Mouse (Mus musculus): ENCODE measurements around the gene Krt39. TPM values are rescaled to one million over a fixed set of nuclear protein-coding genes. Genes with fewer than 3 reads are reported as not detected.

Krt39 gene
- polyA plus RNA-seq, 1 experiment from 2014 or later, result not detected

GRCm38 (mm10) chr11:99466316-99466715 is 54.8 kb downstream of the Krt39 start:
- no peak overlapping the region for H3K9ac ChIP-seq (replicated peaks)
- WGBS, result 52% methylated on average over 7 of the region's 7 CpGs
- no peak for ATAC-seq
- H3K27me3 ChIP-seq, result peaks cover 6% of the 10 kb centered on the region; the same call in 1 of the 2 replicates
- H3K4me2 ChIP-seq (replicated peaks), result no peak overlapping the region
- H3K27ac ChIP-seq, result no peak overlapping the region
- no peaks in the 10 kb centered on the region for H3K9me3 ChIP-seq
- H3K4me3 ChIP-seq (replicated peaks), result no peak overlapping the region
- no peaks in the 10 kb centered on the region for H3K36me3 ChIP-seq
- H3K4me1 ChIP-seq (replicated peaks), result no peaks in the 10 kb centered on the region

GRCm38 (mm10) chr11:99464836-99465235 is 56.3 kb downstream of the Krt39 start:
- ATAC-seq, result no peak
- Histone ChIP-seq H3K4me2 (replicated peaks) (no peak overlapping the region), H3K27ac (no peak overlapping the region), H3K9ac (replicated peaks) (no peak overlapping the region), H3K36me3 (no peaks in the 10 kb centered on the region), H3K27me3 (peaks cover 6% of the 10 kb centered on the region; the same call in 1 of the 2 replicates), H3K4me3 (replicated peaks) (no peak overlapping the region), H3K4me1 (replicated peaks) (no peaks in the 10 kb centered on the region), H3K9me3 (no peaks in the 10 kb centered on the region)
- WGBS, result 8% methylated on average over 5 of the region's 5 CpGs

Other genes with a start within 250 kb of the Krt39 start
- not detected in 2 replicates for gene Krt24, start 236.1 kb downstream of the Krt39 start, polyA plus RNA-seq (2015; fragmentation: Nextera tagmentation; extraction: Ambion mirVana)
- gene Krt25, start 198.4 kb downstream of the Krt39 start, polyA plus RNA-seq (2015; fragmentation: Nextera tagmentation; extraction: Ambion mirVana), result 0.17 TPM in 1 of 2 replicates, not detected in the other
- 0.30 and 0.39 TPM in 2 replicates for gene Krt26, start 183.4 kb downstream of the Krt39 start, polyA plus RNA-seq (2015; fragmentation: Nextera tagmentation; extraction: Ambion mirVana)
- gene Krt27, start 170.2 kb downstream of the Krt39 start, polyA plus RNA-seq (2015; fragmentation: Nextera tagmentation; extraction: Ambion mirVana), result not detected in 2 replicates
- 0.15 and 0.22 TPM in 2 replicates for gene Krt28, start 146.4 kb downstream of the Krt39 start, polyA plus RNA-seq (2015; fragmentation: Nextera tagmentation; extraction: Ambion mirVana)
- gene Krt10, start 132.0 kb downstream of the Krt39 start, polyA plus RNA-seq (2015; fragmentation: Nextera tagmentation; extraction: Ambion mirVana), result 36.3 and 36.8 TPM in 2 replicates
- gene Krt12, start 99.1 kb downstream of the Krt39 start, polyA plus RNA-seq (2015; fragmentation: Nextera tagmentation; extraction: Ambion mirVana), result 0.13 TPM in 1 of 2 replicates, not detected in the other
- gene Krt20, start 83.2 kb downstream of the Krt39 start, polyA plus RNA-seq (2015; fragmentation: Nextera tagmentation; extraction: Ambion mirVana), result 0.10 TPM in 1 of 2 replicates, not detected in the other
- gene Krt23, start 28.2 kb downstream of the Krt39 start, polyA plus RNA-seq (2015; fragmentation: Nextera tagmentation; extraction: Ambion mirVana), result not detected in 2 replicates
- not detected in 2 replicates for gene Krt40, start 21.8 kb upstream of the Krt39 start, polyA plus RNA-seq (2015; fragmentation: Nextera tagmentation; extraction: Ambion mirVana)
- gene Krtap3-3, start 29.5 kb upstream of the Krt39 start, polyA plus RNA-seq (2015; fragmentation: Nextera tagmentation; extraction: Ambion mirVana), result not detected in 2 replicates
- gene Krtap3-2, start 35.5 kb upstream of the Krt39 start, polyA plus RNA-seq (2015; fragmentation: Nextera tagmentation; extraction: Ambion mirVana), result not detected in 2 replicates
- gene Gm11939, start 38.1 kb upstream of the Krt39 start, polyA plus RNA-seq (2015; fragmentation: Nextera tagmentation; extraction: Ambion mirVana), result not detected in 2 replicates
- gene Krtap3-1, start 45.3 kb upstream of the Krt39 start, polyA plus RNA-seq (2015; fragmentation: Nextera tagmentation; extraction: Ambion mirVana), result not detected in 2 replicates
- gene Krtap1-5, start 59.7 kb upstream of the Krt39 start, polyA plus RNA-seq (2015; fragmentation: Nextera tagmentation; extraction: Ambion mirVana), result not detected in 2 replicates
- not detected in 2 replicates for gene Krtap1-4, start 62.3 kb upstream of the Krt39 start, polyA plus RNA-seq (2015; fragmentation: Nextera tagmentation; extraction: Ambion mirVana)
- not detected in 2 replicates for gene Krtap1-3, start 70.0 kb upstream of the Krt39 start, polyA plus RNA-seq (2015; fragmentation: Nextera tagmentation; extraction: Ambion mirVana)
- gene Krtap9-3, start 76.8 kb upstream of the Krt39 start, polyA plus RNA-seq (2015; fragmentation: Nextera tagmentation; extraction: Ambion mirVana), result not detected in 2 replicates
- gene Gm11938, start 82.0 kb upstream of the Krt39 start, polyA plus RNA-seq (2015; fragmentation: Nextera tagmentation; extraction: Ambion mirVana), result not detected in 2 replicates
- not detected in 2 replicates for gene Gm11937, start 88.9 kb upstream of the Krt39 start, polyA plus RNA-seq (2015; fragmentation: Nextera tagmentation; extraction: Ambion mirVana)
- not detected in 2 replicates for gene Krtap2-4, start 93.5 kb upstream of the Krt39 start, polyA plus RNA-seq (2015; fragmentation: Nextera tagmentation; extraction: Ambion mirVana)
- gene Gm11562, start 99.1 kb upstream of the Krt39 start, polyA plus RNA-seq (2015; fragmentation: Nextera tagmentation; extraction: Ambion mirVana), result not detected in 2 replicates
- not detected in 2 replicates for gene Krtap4-1, start 106.9 kb upstream of the Krt39 start, polyA plus RNA-seq (2015; fragmentation: Nextera tagmentation; extraction: Ambion mirVana)
- gene Krtap4-2, start 113.7 kb upstream of the Krt39 start, polyA plus RNA-seq (2015; fragmentation: Nextera tagmentation; extraction: Ambion mirVana), result not detected in 2 replicates
- gene Krtap4-7, start 122.8 kb upstream of the Krt39 start, polyA plus RNA-seq (2015; fragmentation: Nextera tagmentation; extraction: Ambion mirVana), result not detected in 2 replicates
- not detected in 2 replicates for gene Gm11555, start 128.9 kb upstream of the Krt39 start, polyA plus RNA-seq (2015; fragmentation: Nextera tagmentation; extraction: Ambion mirVana)
- gene Gm11563, start 137.6 kb upstream of the Krt39 start, polyA plus RNA-seq (2015; fragmentation: Nextera tagmentation; extraction: Ambion mirVana), result not detected in 2 replicates
- gene Krtap4-6, start 144.6 kb upstream of the Krt39 start, polyA plus RNA-seq (2015; fragmentation: Nextera tagmentation; extraction: Ambion mirVana), result not detected in 2 replicates
- not detected in 2 replicates for gene Gm14190, start 169.4 kb upstream of the Krt39 start, polyA plus RNA-seq (2015; fragmentation: Nextera tagmentation; extraction: Ambion mirVana)
- gene Gm14180, start 213.0 kb upstream of the Krt39 start, polyA plus RNA-seq (2015; fragmentation: Nextera tagmentation; extraction: Ambion mirVana), result not detected in 2 replicates

All from midbrain, embryonic 13.5 days (tissue).